15 mouse cellular contexts compared by ENCODE assay signal in the genomic region with DNA sequence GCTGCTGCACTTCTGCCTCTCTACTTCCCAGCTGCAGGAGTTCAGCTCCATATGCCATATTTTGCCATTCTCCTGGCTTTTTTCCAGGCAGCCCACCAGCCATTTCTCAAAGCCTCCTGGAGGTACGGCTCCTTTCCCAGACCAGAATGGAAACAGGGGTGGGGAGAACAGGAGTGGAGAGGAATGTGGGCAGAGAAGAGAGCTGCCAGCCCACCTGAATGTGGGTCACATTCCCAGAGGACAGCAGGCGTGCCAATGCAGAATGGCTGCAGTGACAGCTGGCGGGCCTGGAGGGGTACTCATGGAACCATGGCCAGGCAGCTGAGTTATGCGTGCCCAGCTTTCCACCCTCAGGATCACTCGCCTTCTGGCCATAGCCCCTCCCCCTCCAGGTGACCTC. TPM values are rescaled to one million over a fixed set of nuclear protein-coding genes. Genes with fewer than 3 reads are reported as not detected.
DNase-seq lines count a peak whose midpoint lies in the region; ATAC-seq lines count a peak whose summit lies in the region.
"Had no signal": no experiment of that assay in that cellular context is flagged by ENCODE, and none has a peak within 500 bp of the region (broad histone marks: within the 10 kb centered on the region; RNA-seq: fewer than 3 reads in every experiment).

No protein-coding gene starts in this region.

- no peaks in the 10 kb centered on the region for H3K9me3 ChIP-seq in forebrain, embryonic 14.5 days (replicated peaks; ENCODE audit: control insufficient read depth, low read length)
- no peaks in the 10 kb centered on the region for H3K9me3 ChIP-seq in forebrain, embryonic 11.5 days (ENCODE audit: control insufficient read depth, low read length)
- no peaks in the 10 kb centered on the region for H3K9me3 ChIP-seq in midbrain, embryonic 14.5 days (ENCODE audit: control insufficient read depth, low read length)
- H3K9me3 ChIP-seq: G1E; heart, embryonic 10.5 days; kidney, embryonic 15.5 days had no signal

- H3K36me3 ChIP-seq in forebrain, embryonic 14.5 days (ENCODE audit: control insufficient read depth, insufficient read depth, low read length) = no peaks in the 10 kb centered on the region
- no peaks in the 10 kb centered on the region for H3K36me3 ChIP-seq in forebrain, embryonic 11.5 days (ENCODE audit: control insufficient read depth, insufficient read depth, low read length)
- no peaks in the 10 kb centered on the region for H3K36me3 ChIP-seq in midbrain, embryonic 14.5 days (ENCODE audit: control insufficient read depth, insufficient read depth, low read length)
- H3K36me3 ChIP-seq: G1E; heart, embryonic 10.5 days; kidney, embryonic 15.5 days had no signal

- H3K9ac ChIP-seq in forebrain, embryonic 14.5 days (ENCODE audit: low read length) = no peak overlapping the region
- H3K9ac ChIP-seq in forebrain, embryonic 11.5 days (ENCODE audit: low read length) = no peak overlapping the region
- H3K9ac ChIP-seq in midbrain, embryonic 14.5 days (replicated peaks; ENCODE audit: low read length) = no peak overlapping the region
- H3K9ac ChIP-seq: kidney, embryonic 15.5 days had no signal

- peak; percentile 37 for DNase-seq in forebrain, embryonic 14.5 days (ENCODE audit: low spot score)
- no peak for DNase-seq in forebrain, embryonic 11.5 days (ENCODE audit: low spot score)
- peak; percentile 76 for DNase-seq in brain, adult 2 months (ENCODE audit: low read depth, low spot score)
- DNase-seq in cerebellum, postnatal 10 days = peak; percentile 76 to 79
- DNase-seq in midbrain, embryonic 14.5 days = no peak
- no peak for DNase-seq in spleen, postnatal 14 days (ENCODE audit: low spot score in 2 of 2)
- no peak for DNase-seq in yolk sac, embryonic 10.5 days (ENCODE audit: low spot score)
- no peak for DNase-seq in kidney, postnatal 10 days
- DNase-seq: lung, adult 18-20 months; thymus, postnatal 14 days had no signal

- 50% methylated on average over 5 of the region's 5 CpGs for WGBS in forebrain, embryonic 14.5 days
- whole genome bisulfite sequencing in forebrain, embryonic 11.5 days = 68% methylated on average over 5 of the region's 5 CpGs
- WGBS in midbrain, embryonic 14.5 days = 53% methylated on average over 5 of the region's 5 CpGs

- no peak overlapping the region for H3K4me3 ChIP-seq in forebrain, embryonic 14.5 days (ENCODE audit: low read depth, low read length)
- no peak overlapping the region for H3K4me3 ChIP-seq in forebrain, embryonic 11.5 days (ENCODE audit: low read depth, low read length)
- no peak overlapping the region for H3K4me3 ChIP-seq in midbrain, embryonic 14.5 days (replicated peaks; ENCODE audit: low read depth, low read length)
- H3K4me3 ChIP-seq: erythroblast, embryonic 14.5 days; heart, embryonic 10.5 days; kidney, embryonic 15.5 days had no signal

- no peaks in the 10 kb centered on the region for H3K27me3 ChIP-seq in forebrain, embryonic 14.5 days (replicated peaks; ENCODE audit: control insufficient read depth, insufficient read depth, low read length)
- H3K27me3 ChIP-seq in forebrain, embryonic 11.5 days (ENCODE audit: control insufficient read depth, insufficient read depth, low read length) = no peaks in the 10 kb centered on the region
- no peaks in the 10 kb centered on the region for H3K27me3 ChIP-seq in midbrain, embryonic 14.5 days (ENCODE audit: control insufficient read depth, insufficient read depth, low read length)

- peak; percentile 13; the same call in 1 of the 2 replicates for ATAC-seq in forebrain, embryonic 14.5 days
- ATAC-seq in forebrain, embryonic 11.5 days (replicated peaks; ENCODE audit: low FRiP score) = no peak
- ATAC-seq in midbrain, embryonic 14.5 days (ENCODE audit: low FRiP score, low TSS enrichment) = 0 out of 2 replicates have a peak, but pooled peaks have one; percentile 28

- peak overlapping the region; percentile 33; the same call in 1 of the 2 replicates for H3K27ac ChIP-seq in forebrain, embryonic 14.5 days (ENCODE audit: low read depth, low read length)
- no peak overlapping the region for H3K27ac ChIP-seq in forebrain, embryonic 11.5 days (ENCODE audit: low read depth, low read length)
- H3K27ac ChIP-seq in midbrain, embryonic 14.5 days (replicated peaks; ENCODE audit: low read depth, low read length) = peak overlapping the region; percentile 57
- H3K27ac ChIP-seq: heart, embryonic 10.5 days; kidney, embryonic 15.5 days had no signal

- no peak overlapping the region for H3K4me2 ChIP-seq in forebrain, embryonic 14.5 days (ENCODE audit: low read length)
- H3K4me2 ChIP-seq in forebrain, embryonic 11.5 days (ENCODE audit: low read depth, low read length, severe bottlenecking) = no peak overlapping the region
- H3K4me2 ChIP-seq in midbrain, embryonic 14.5 days (ENCODE audit: low read length) = no peak overlapping the region
- H3K4me2 ChIP-seq: kidney, embryonic 15.5 days had no signal

- H3K4me1 ChIP-seq in forebrain, embryonic 14.5 days (ENCODE audit: control insufficient read depth, insufficient read depth, low read length) = peaks cover 15% of the 10 kb centered on the region
- peaks cover 9% of the 10 kb centered on the region; the same call in 1 of the 2 replicates for H3K4me1 ChIP-seq in forebrain, embryonic 11.5 days (replicated peaks; ENCODE audit: control insufficient read depth, insufficient read depth, low read length)
- H3K4me1 ChIP-seq in midbrain, embryonic 14.5 days (ENCODE audit: control insufficient read depth, insufficient read depth, low read length) = peaks cover 33% of the 10 kb centered on the region
- H3K4me1 ChIP-seq: heart, embryonic 10.5 days; kidney, embryonic 15.5 days had no signal

RNA-seq across cellular contexts. Expression of a gene that starts 32.2 kb away (rescaled TPM):
- 26.9 and 40.3 TPM in 2 replicates for polyA plus RNA-seq in forebrain, embryonic 14.5 days (2014; fragmentation: Nextera tagmentation; extraction: Ambion mirVana)
- polyA plus RNA-seq in forebrain, embryonic 11.5 days (2014; fragmentation: Nextera tagmentation; extraction: Ambion mirVana) = 19.9 and 21.9 TPM in 2 replicates
- 37.8 and 48.6 TPM in 2 replicates for polyA plus RNA-seq in midbrain, embryonic 14.5 days (2014; fragmentation: Nextera tagmentation; extraction: Ambion mirVana)
- polyA plus RNA-seq: C2C12; erythroblast, embryonic 14.5 days; G1E had no signal

Comparison
In these comparisons a context has a peak if more than half of its experiments do, and no peak if none do; other contexts are left out.
1. DNase-seq: peak in forebrain, embryonic 14.5 days (single experiment), brain, adult 2 months (single experiment) and cerebellum, postnatal 10 days (2 of 2); none in forebrain, embryonic 11.5 days (single experiment), midbrain, embryonic 14.5 days (single experiment), spleen, postnatal 14 days (0 of 2), yolk sac, embryonic 10.5 days (single experiment) and kidney, postnatal 10 days (single experiment).